Mouse (Mus musculus) neutrophil, adult 65 days (primary cell): ENCODE results near the gene Mmrn2. TPM values are rescaled to one million over a fixed set of nuclear protein-coding genes. Genes with fewer than 3 reads are reported as not detected.

Experiments
- total RNA-seq: library from RNA; stranded (reverse); gene quantifications from 2 replicates; pipeline ENCODE4 v1.2.4, GENCODE M21; 2023

Mmrn2 gene
- total RNA-seq = 0.41 TPM in 1 of 2 replicates, not detected in the other

GRCm38 (mm10) chr14:34375415-34375904, at the start of gene Mmrn2:
TSS of gene Mmrn2 (plus strand) at chr14:34375465.

DNA sequence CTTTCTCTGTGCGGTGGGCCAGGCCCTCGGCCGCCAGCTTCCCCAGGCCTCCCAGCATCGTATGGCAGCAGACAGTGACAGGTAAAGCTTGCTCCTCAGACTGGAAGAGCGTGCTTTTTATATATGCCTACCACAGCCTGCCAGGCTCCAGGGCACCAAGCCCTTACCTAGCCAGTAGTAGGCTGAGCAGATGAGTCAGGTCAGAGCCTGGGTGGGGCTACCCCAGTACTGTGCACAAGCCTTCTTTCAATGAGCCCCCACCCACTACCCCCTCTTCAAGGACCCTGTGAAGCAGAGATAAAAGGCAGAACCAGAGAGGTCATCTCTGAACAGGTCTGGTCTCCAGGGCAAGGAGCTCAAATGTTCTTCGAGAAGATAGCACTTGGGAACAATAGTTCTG, 20.0 kb upstream of the Mmrn2 start, which contains the start of gene Fam25c:
Gene Fam25c, minus strand, starts transcription at position 133 of the 400 bp plus-strand sequence.

GRCm38 (mm10) chr14:34374577-34374976, 688 bp upstream of the Mmrn2 start, which contains the start of gene Sncg:
TSS of gene Sncg (minus strand) at chr14:34374789.

Other genes with a start within 250 kb of the Mmrn2 start
- gene Npy4r, start 223.0 kb upstream of the Mmrn2 start, total RNA-seq = not detected in 2 replicates
- gene Gprin2, start 173.8 kb upstream of the Mmrn2 start, total RNA-seq = not detected in 2 replicates
- gene Syt15, start 155.9 kb upstream of the Mmrn2 start, total RNA-seq = not detected in 2 replicates
- 9.7 and 14.5 TPM in 2 replicates for gene Shld2, start 65.0 kb upstream of the Mmrn2 start, total RNA-seq
- gene Glud1, start 64.7 kb upstream of the Mmrn2 start, total RNA-seq = 204 and 220 TPM in 2 replicates
- not detected in 2 replicates for gene Fam25c, start 20.0 kb upstream of the Mmrn2 start, total RNA-seq
- not detected in 2 replicates for gene Sncg, start 676 bp upstream of the Mmrn2 start, total RNA-seq
- gene Bmpr1a, start 127.9 kb downstream of the Mmrn2 start, total RNA-seq = 16.4 and 21.8 TPM in 2 replicates
- not detected in 2 replicates for gene 9230112D13Rik, start 147.3 kb downstream of the Mmrn2 start, total RNA-seq
- gene Ldb3, start 213.2 kb downstream of the Mmrn2 start, total RNA-seq = not detected in 2 replicates
- not detected in 2 replicates for gene Opn4, start 224.7 kb downstream of the Mmrn2 start, total RNA-seq